Mouse (Mus musculus): ENCODE data around the gene Nup93.
A peak's percentile ranks its signal among the peaks of the same experiment; 100 is the strongest.

Nup93 gene

GRCm38 (mm10) chr8:94266344-94267191 is 52.2 kb downstream of the Nup93 start:
- DNase-seq (ENCODE audit: low read depth, low spot score), result peak; percentile 12

- no peak for DNase-seq (ENCODE audit: low read depth, low spot score)
These were observed 54.1 kb downstream of the Nup93 start for GRCm38 (mm10) chr8:94268359-94268890.

- no peak for DNase-seq (ENCODE audit: low read depth, low spot score)
These were observed 55.9 kb downstream of the Nup93 start for GRCm38 (mm10) chr8:94270309-94270708.

GRCm38 (mm10) chr8:94271102-94271501 is 56.7 kb downstream of the Nup93 start:
- no peak for DNase-seq (ENCODE audit: low read depth, low spot score)

GRCm38 (mm10) chr8:94272612-94273011 is 58.2 kb downstream of the Nup93 start:
- DNase-seq (ENCODE audit: low read depth, low spot score), result no peak

- DNase-seq (ENCODE audit: low read depth, low spot score), result no peak
These were observed 59.0 kb downstream of the Nup93 start for GRCm38 (mm10) chr8:94273289-94273850.

GRCm38 (mm10) chr8:94274030-94274429 is 59.7 kb downstream of the Nup93 start:
- DNase-seq (ENCODE audit: low read depth, low spot score), result no peak

GRCm38 (mm10) chr8:94278295-94278694 is 63.9 kb downstream of the Nup93 start:
- peak; percentile 47 for DNase-seq (ENCODE audit: low read depth, low spot score)

GRCm38 (mm10) chr8:94280001-94280613 is 65.7 kb downstream of the Nup93 start:
- no peak for DNase-seq (ENCODE audit: low read depth, low spot score)

- DNase-seq (ENCODE audit: low read depth, low spot score), result no peak
These were observed 68.2 kb downstream of the Nup93 start for GRCm38 (mm10) chr8:94282453-94282985.

- no peak for DNase-seq (ENCODE audit: low read depth, low spot score)
These were observed 69.8 kb downstream of the Nup93 start for GRCm38 (mm10) chr8:94284204-94284603.

GRCm38 (mm10) chr8:94290606-94291005 is 76.2 kb downstream of the Nup93 start:
- no peak for DNase-seq (ENCODE audit: low read depth, low spot score)

GRCm38 (mm10) chr8:94292072-94292471 is 77.7 kb downstream of the Nup93 start:
- peak; percentile 49 for DNase-seq (ENCODE audit: low read depth, low spot score)

- no peak for DNase-seq (ENCODE audit: low read depth, low spot score)
These were observed 78.3 kb downstream of the Nup93 start for GRCm38 (mm10) chr8:94292626-94293025.

GRCm38 (mm10) chr8:94295687-94296086 is 81.3 kb downstream of the Nup93 start:
- DNase-seq (ENCODE audit: low read depth, low spot score), result no peak

GRCm38 (mm10) chr8:94296312-94296991 is 82.1 kb downstream of the Nup93 start:
- DNase-seq (ENCODE audit: low read depth, low spot score), result no peak

- DNase-seq (ENCODE audit: low read depth, low spot score), result no peak
These were observed 82.7 kb downstream of the Nup93 start for GRCm38 (mm10) chr8:94297101-94297500.

- DNase-seq (ENCODE audit: low read depth, low spot score), result no peak
These were observed 86.4 kb downstream of the Nup93 start for GRCm38 (mm10) chr8:94300809-94301208.

- DNase-seq (ENCODE audit: low read depth, low spot score), result no peak
These were observed 90.0 kb downstream of the Nup93 start for GRCm38 (mm10) chr8:94304412-94304811.

- peak; percentile 16 for DNase-seq (ENCODE audit: low read depth, low spot score)
These were observed 92.7 kb downstream of the Nup93 start for GRCm38 (mm10) chr8:94306989-94307513.

GRCm38 (mm10) chr8:94307652-94308051 is 93.3 kb downstream of the Nup93 start:
- DNase-seq (ENCODE audit: low read depth, low spot score), result no peak
